In the genomic region with DNA sequence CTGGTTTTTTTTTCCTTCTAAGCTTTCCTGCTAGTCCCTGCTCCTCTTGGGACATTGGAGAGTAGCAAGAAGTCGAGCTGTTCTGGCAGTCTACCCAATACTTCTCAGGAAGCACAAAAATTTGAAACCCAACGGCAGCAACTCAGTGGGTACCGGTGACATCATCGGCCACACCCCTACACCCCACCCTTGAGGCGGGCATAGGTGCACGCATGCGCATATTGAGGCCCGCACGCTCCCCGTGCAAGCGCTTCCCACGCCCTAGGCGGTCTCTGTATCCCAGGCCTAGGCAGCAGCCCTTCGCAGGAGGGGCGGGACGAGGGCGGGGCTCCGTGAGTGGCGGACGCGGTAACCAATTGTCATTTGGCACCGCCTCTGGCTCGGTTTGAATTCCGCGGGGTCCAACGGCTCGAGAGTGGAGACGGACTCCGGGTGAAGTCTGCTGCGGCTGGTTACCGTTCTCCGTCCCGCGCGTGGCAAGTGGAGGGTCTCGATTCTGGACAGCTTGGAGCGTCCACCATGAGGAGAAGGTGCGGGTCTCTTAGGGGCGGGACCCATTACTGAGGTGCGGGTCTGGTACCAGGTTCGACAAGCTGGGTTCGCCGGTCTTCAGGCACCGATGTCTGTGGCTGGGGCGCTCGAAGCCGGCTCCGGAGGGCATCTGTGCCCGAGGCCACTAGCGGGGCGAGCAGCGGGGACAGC, we compare ENCODE assay signal across 8 mouse cellular contexts. TPM values are rescaled to one million over a fixed set of nuclear protein-coding genes. Genes with fewer than 3 reads are reported as not detected.
A peak's percentile ranks its signal among the peaks of the same experiment; 100 is the strongest.
DNase-seq lines count a peak whose midpoint lies in the region; ATAC-seq lines count a peak whose summit lies in the region.

Gene Prc1 (plus strand): TSS at position 389 of the 702 bp plus-strand sequence.

- peak within 1 kb of the TSS; percentile 80 for H3K4me3 ChIP-seq in forebrain, embryonic 14.5 days (ENCODE audit: low read depth, low read length)
- peak within 1 kb of the TSS; percentile 62 for H3K4me3 ChIP-seq in neural tube, embryonic 15.5 days (replicated peaks)

- ATAC-seq in forebrain, embryonic 14.5 days, result peak; percentile 99
- peak; percentile 99 for ATAC-seq in neural tube, embryonic 15.5 days (ENCODE audit: low FRiP score)

- WGBS in forebrain, embryonic 14.5 days, result under 1% methylated on average over 52 of the region's 52 CpGs
- WGBS in neural tube, embryonic 15.5 days, result under 1% methylated on average over 52 of the region's 52 CpGs

- H3K4me2 ChIP-seq in forebrain, embryonic 14.5 days (ENCODE audit: low read length), result peak within 1 kb of the TSS; percentile 88
- peak within 1 kb of the TSS; percentile 93 for H3K4me2 ChIP-seq in neural tube, embryonic 15.5 days

- 0 out of 2 replicates have a peak, but pooled peaks cover 5% of the 10 kb centered on the region for H3K4me1 ChIP-seq in forebrain, embryonic 14.5 days (ENCODE audit: control insufficient read depth, insufficient read depth, low read length)
- H3K4me1 ChIP-seq in neural tube, embryonic 15.5 days, result peaks cover 8% of the 10 kb centered on the region

- H3K27ac ChIP-seq in forebrain, embryonic 14.5 days (ENCODE audit: low read depth, low read length), result peak within 1 kb of the TSS; percentile 81
- peak within 1 kb of the TSS; percentile 72 for H3K27ac ChIP-seq in neural tube, embryonic 15.5 days (replicated peaks)

- intact Hi-C loops in heart, postnatal 14 days (cut with DNase I), result loop anchor here (2.0 kb wide), 1 partner anchor 31 kb away; the partner anchor contains the start of gene Rccd1

- no peaks in the 10 kb centered on the region for H3K27me3 ChIP-seq in forebrain, embryonic 14.5 days (replicated peaks; ENCODE audit: control insufficient read depth, insufficient read depth, low read length)
- no peaks in the 10 kb centered on the region for H3K27me3 ChIP-seq in neural tube, embryonic 15.5 days (replicated peaks)

- no peaks in the 10 kb centered on the region for H3K9me3 ChIP-seq in forebrain, embryonic 14.5 days (replicated peaks; ENCODE audit: control insufficient read depth, low read length)
- H3K9me3 ChIP-seq in neural tube, embryonic 15.5 days (replicated peaks), result no peaks in the 10 kb centered on the region

- H3K9ac ChIP-seq in forebrain, embryonic 14.5 days (ENCODE audit: low read length), result peak within 1 kb of the TSS; percentile 77
- peak within 1 kb of the TSS; percentile 47 for H3K9ac ChIP-seq in neural tube, embryonic 15.5 days (replicated peaks)

- peak; percentile 98 for DNase-seq in ES-CJ7 (ENCODE audit: low read depth, low spot score)
- peak; percentile 99 for DNase-seq in cerebellum, adult 11 months
- peak; percentile 98 for DNase-seq in forebrain, embryonic 14.5 days (ENCODE audit: low spot score)
- peak; percentile 98 for DNase-seq in heart, postnatal 14 days
- DNase-seq in layer of hippocampus, adult 11-12 months (ENCODE audit: low spot score), result peak; percentile 99
- DNase-seq in lung, adult 18-20 months, result peak; percentile 99
- DNase-seq in testis, postnatal 14 days (ENCODE audit: low spot score), result peak; percentile 98

- peaks cover 18% of the 10 kb centered on the region for H3K36me3 ChIP-seq in forebrain, embryonic 14.5 days (ENCODE audit: control insufficient read depth, insufficient read depth, low read length)
- H3K36me3 ChIP-seq in neural tube, embryonic 15.5 days, result peaks cover 24% of the 10 kb centered on the region

RNA-seq across cellular contexts. Expression of gene Prc1, which starts in this region (rescaled TPM):
- 102 and 125 TPM in 2 replicates for polyA plus RNA-seq in forebrain, embryonic 14.5 days (2014; fragmentation: Nextera tagmentation; extraction: Ambion mirVana)
- 10 to 100 TPM; 12.4 to 19.8 TPM for total RNA-seq in heart, postnatal 14 days (2021)
- 23.9 and 48.7 TPM in 2 replicates for polyA plus RNA-seq in neural tube, embryonic 15.5 days (2015; fragmentation: Nextera tagmentation; extraction: Ambion mirVana)

Comparison
In these comparisons a context has a peak if more than half of its experiments do, and no peak if none do; other contexts are left out.
1. Peak in every context shown above with its lines: DNase-seq, ATAC-seq, H3K4me3 ChIP-seq and H3K27ac ChIP-seq.